Mouse (Mus musculus) cerebellum, postnatal 4 days (tissue): ENCODE measurements around the gene Rab5c.

Experiments used
- DNase-seq, 2 experiments: peaks; one replicate each; pipeline ENCODE4 v3.0.0; 2022; ENCODE audit warnings: low spot score in 2 of 2, mixed read lengths in 1 of 2

Gene Rab5c

DNA sequence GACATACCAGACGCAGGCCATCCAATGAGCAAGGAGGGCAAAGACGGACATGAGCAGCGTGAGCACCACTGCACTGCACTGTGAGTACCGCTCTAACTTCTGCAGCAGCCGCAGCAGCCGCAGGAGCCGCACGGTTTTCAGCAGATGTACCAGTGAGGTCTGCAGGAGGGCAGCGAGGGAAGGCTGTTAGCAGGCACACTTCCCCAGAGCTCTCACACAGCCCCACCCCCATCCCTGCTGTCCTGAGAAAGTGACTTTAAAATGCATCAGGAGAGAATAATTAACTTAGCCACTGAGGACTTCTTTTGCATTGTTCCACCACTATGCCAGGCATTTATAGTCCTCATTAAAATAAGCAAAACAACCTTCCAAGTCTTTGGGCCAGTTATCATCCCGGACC is 14.3 kb upstream of the Rab5c start:
- DNase-seq = no peak

DNA sequence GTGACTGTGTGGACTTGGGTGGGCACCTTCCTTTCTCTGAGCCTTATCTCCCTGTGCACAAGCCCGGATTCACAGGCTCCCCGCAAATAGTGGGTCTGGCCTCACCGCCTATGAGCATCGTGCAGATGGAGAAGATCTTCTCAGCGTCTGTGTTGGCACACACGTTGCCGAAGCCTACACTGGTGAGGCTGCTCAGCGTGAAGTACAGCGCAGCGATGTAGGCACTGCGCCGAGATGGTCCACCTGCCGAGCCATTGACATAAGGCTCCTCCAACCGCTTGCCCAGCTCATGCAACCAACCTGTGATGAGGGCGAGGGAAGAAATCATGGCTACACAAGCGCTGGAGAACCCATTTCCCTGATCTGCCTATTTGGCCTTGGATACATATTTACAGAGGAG is 12.1 kb upstream of the Rab5c start:
- DNase-seq = no peak

DNA sequence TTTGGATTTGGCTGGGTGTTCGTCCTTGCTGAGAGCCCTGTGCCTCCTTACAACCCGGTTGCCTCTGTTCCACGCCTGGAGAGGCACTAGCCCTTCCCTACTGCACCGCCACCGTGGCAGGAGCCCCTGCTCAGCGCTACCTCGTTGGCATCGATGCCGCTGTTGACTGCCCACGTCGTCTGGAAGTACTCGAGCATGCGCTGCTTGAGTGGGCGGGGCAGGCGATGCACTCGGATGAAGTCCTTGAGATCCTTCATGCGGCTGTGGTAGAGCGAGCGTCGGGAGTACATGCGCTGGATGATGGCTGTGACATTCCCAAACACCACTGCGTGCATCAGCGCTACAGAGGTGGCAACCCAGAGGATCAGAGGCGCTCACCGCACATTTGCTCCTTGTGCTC is 11.5 kb upstream of the Rab5c start:
- no peak for DNase-seq

DNA sequence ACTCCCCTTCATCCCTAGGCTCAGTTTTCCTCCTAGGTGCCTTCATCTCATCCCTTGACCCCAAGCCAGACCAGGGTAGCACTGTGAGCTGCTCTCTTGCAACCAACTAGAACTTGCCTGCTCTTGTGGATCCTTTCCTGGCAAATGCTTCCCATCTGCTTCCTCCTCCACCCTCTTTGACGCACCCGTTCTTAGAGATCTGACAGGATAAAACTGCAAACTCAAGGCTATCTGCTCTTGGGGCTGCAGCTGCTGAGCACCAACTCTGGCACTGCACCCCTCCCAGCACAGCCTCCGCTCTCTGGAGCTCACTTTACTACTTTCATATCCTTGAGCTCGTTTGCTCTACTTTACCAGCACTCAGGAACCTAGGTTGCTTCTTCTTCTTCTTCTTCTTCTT is 10.6 kb upstream of the Rab5c start:
- DNase-seq = no peak

DNA sequence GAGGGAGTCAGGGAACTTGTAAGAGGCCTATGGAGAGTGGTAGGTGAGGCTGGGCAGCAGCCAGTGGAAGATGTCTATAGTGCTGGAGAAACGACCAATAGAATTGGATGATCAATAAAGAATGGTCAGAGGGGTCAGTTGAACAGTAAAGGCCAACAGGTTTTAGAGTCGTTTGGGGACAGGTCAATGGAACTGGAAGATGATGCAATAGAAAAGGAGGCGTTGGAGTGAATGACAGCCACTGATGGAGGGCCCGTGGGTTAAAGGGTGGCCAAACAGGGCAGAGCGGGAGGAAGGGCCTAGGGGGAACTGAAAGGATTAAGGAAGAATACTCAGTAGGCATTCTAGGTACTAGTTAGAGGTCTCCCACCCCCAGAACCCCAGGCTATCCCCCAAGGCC is 9.1 kb upstream of the Rab5c start:
- no peak for DNase-seq

DNA sequence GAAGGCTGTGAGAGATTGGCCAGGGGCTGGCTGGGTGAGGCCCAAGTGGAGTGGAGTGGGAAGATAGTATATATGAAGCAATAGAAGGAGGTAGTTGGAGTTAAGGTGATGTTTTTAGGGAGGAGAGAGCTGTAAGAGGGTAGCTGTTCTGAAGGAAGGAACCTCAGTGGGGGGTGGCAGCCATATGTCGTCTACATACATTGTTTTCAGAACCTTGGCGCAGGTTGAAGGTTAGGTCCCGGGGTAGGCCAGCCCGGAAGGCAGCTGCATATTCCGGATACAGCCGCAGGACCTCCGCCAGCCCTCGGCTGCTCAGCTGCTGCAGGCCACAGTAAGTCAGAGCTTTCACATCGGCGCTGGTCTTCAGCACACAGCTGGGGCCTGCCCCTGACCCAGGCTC is 8.5 kb upstream of the Rab5c start:
- no peak for DNase-seq

DNA sequence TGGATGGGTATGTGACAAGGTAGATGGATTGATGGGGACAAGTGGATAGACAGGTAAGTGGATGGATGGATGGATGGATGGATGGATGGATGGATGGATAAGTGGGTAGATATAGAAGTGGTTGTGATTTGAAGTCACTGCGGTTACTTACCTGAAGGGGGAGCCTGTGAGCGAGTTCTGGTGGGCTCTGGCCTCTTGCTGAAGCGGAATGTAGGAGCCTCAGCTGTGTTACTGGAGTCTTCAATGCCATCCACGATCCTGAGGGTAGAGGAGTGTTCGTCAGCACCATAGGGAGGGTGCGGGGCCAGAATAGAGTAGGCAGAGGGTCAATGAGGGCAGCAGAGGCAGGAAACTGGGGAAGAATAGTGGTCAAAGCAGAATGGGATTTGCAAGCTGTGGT is 7.1 kb upstream of the Rab5c start:
- DNase-seq = peak in 1 of 2 experiments; percentile 63

DNA sequence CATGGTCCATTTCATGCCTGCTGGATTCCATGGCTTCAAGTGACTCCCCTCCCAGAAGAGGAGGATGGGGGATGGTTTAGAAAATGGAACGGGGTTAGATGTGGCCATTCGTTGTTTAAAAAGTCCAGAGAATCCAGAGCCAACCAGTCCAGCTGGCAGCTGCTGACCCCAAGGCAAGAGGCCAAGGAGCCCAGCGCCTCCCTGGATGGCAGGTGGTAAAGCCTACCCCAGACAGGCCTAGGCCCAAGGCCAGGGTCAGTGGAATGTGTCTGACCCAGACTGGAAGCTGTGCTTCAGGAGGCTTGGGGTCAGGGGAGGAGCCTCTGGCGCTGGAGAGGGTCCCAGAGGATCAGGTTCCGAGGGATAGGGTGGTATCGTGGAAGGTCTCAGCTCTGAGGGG is 3.3 kb upstream of the Rab5c start:
- DNase-seq = no peak

DNA sequence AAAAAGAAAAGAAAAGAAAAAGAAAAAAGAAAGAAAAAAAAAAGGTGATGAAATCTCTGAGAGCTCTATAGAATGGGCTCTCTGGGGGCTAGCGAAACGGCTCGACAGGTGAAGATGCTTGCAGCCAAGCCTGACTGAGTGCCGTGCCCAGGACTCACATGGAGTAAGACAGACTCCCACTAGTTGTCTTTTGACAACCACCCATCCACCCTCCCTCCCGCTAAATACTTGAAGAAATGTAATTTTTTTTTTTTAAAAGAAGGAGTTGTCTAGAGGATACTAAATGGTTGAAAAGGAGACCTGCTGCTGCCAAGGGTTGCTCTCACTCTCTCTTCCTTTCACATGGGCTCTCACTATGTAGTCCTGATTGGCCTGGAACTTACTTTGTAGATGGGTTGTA is 734 bp upstream of the Rab5c start:
- DNase-seq = no peak

DNA sequence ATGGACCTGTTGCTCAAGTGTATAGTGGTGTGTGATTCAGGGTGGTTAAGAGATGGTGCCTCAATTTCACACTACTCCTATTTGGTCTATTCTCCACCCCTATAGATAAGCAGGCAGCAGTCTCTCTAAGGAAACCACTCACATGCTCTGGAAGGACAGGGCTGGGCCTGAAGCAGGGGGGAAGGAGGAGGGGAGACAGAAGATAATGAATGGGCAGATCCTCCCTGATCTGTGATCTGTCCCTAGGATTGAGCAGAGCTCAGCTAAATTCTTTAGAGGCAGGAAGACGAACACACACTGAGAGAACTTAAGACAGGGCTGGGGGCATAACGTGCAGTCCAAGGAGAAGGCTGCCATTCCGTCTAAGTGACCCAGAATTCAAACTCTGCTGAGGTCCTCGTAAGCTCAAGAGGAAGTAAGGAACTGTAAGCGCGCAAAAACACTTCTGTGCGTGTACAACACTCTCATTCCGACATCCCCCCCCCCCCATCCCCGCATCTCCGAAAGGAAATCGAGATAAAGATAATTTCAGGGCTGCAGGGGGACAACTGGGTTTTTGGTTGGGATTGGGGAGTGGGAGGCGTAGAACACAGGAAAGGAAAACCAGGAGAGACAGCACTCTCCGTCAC is 796 bp downstream of the Rab5c start:
- no peak for DNase-seq

DNA sequence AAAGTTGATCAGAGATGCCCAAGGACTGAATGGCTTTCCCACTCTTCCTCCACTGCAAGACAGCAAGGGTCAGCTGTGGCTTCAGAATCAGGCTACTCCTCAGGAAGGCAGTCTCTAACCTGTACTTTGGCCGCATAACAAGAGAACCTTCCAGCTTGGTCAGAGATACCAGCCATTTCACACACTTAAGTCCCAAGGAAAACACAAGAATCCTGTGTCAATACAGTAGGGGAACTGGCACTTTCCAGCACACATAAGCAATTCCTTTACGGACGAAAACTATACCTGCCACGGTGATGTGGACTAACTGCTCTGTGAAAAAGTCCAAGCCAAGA is 1.3 kb downstream of the Rab5c start:
- no peak for DNase-seq

DNA sequence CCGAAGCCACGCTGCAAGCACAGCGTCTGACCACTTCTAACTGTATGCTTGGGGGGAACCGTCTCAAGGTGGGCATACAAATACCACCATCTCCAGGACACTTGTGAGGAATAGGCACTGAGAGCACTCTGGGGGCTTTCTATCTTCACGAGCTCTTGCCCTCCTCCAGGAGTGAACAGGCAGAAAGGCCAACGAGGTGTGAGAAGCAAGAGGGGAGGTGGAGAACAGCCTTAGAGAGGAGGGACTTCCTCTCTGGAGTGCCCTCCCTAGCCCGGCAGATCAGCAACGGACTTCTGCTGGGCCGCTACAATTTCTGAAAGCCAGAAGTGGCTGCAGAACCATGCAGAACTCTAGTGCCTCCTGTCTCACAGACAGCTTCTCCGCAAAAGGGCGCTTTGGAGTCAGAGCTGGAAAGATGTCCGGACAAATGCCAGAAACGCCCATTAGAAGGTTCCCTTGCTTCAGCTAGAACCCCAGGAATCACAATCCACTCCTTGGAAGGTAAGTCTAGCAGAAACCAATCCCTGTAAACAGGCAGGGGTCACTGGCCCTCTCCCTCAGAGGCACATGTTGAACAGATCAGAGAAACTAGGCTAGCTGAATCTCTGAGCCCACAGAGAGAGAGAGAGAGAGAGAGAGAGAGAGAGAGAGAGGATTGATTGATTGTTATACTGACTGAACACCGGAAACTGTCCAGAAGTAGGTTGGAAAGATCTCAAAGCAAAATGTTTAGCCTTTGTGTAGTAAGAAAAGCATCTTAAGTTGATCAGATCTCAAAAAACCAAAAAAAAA is 1.9 kb downstream of the Rab5c start:
- no peak for DNase-seq

DNA sequence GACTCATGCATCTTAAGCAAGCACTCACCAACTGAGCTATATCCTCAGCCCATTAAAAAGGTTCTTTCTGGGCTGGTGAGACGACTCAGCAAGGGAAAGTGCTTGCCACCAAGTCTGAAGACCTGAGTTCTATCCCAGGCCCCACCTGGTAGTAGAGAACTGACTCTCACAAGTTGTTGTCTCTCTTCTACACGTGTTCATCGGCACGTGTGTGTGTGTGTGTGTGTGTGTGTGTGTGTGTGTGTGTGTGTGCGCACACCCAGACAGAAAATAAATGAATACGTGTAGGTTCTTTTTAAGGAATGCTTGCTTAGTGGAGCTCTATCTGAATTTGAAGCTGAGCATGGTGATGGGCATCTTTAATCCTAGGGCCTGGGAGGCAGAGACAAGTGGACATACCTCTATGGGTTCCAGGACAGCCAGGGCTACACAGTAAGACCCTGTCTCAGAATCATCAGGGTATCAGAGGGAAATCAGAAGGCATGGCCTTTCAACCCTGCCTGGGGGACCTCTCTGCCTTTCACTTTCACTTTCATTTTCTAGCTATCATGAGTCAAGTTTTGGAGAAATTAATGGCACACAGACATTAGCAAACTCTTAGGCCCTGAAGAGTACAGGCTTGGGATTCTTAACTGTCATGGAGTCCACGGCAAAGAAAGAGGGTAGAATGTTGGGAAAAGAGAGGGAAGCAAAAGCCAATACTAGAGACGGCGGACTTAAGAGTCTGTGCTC is 2.7 kb downstream of the Rab5c start:
- no peak for DNase-seq

DNA sequence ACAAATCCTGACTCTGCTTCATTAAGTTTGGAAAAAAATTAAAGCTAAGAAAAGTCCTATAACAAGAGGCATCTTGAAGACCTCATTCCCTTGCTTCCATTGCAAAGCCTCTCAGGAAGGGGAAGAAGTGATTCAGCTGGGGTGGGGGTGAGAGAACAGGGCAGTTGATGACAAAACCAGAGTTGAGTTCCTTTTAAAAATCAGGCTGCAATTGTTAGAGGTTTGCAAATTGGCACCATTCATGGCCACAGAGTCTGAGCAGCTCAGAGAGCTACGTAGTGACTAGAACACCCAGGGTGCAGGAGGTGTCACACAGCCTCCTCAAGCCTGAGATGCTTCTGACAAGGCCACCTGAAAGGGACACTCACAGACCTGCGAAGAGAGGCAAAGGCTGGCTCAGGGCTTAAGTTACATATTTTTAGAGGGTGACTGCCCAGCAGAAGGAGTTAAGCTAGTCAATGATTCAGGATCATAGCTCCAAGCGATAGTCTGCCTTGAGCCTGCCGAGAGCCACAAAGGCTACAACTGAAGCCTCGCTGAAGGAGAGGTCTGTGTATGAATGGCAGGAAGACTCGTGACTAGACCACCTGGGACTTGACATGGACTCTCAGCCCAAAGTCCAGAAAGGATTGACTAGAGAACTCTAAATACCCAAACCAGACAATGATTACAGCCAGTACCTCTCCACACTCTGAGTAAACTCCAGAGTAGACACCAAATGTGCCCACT is 7.4 kb downstream of the Rab5c start:
- no peak for DNase-seq

DNA sequence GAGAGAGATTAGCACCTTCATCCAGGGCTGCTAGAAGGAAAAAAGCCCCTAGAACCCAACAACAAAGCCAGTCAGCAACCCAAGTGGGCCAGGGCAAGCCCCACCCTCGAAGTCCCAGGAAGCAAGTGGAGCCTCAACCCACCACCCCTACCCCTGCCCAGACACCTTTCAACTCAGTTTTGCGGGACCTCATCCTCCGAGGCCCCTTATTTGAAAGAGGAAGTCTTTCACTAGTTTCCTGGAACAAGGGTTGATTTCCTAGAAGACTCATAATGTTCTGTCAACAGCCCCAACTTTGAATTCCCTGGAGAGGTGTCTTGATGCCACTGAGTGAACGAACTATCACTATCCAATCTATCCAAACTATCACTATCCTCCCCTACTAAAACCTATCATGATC is 8.0 kb downstream of the Rab5c start:
- no peak for DNase-seq

DNA sequence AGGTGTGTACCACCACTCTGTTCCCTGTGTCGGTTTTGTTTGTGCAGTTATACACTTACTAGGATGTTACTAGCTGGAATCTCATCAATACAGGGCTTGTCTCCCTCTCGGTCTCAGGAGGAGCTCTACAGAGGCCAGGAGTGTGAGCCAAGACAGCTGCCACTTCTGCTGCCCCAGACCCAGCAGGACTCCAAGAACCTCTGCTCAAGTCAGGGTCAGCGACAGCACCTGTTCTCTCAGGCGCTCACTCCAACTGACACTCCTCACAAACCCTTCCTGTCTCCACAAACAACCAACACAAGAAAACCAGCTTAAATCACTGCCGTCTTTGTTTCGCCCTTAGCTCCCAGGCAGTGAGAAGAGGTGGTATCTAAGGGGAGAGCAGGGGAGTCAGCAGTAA is 9.4 kb downstream of the Rab5c start:
- DNase-seq = no peak

DNA sequence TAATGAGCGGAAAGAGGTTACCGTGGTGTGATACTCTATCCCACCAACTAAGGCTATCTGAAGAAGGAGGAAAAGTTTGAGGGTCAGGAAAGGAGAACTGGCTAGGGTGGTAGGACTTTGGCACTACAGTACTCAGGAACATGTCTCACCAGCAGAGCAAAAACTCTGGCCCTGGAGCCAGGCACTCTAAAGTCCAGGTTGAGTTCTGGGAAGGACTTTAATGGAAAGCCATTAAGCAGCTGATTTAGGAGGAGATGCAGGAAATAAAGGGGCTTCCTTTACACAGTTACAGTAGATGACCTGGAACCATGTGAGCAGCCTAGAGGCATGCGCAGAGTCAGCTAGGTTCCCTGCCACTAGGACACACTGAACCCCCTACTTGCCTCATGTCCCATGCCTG is 10.8 kb downstream of the Rab5c start:
- DNase-seq = no peak

DNA sequence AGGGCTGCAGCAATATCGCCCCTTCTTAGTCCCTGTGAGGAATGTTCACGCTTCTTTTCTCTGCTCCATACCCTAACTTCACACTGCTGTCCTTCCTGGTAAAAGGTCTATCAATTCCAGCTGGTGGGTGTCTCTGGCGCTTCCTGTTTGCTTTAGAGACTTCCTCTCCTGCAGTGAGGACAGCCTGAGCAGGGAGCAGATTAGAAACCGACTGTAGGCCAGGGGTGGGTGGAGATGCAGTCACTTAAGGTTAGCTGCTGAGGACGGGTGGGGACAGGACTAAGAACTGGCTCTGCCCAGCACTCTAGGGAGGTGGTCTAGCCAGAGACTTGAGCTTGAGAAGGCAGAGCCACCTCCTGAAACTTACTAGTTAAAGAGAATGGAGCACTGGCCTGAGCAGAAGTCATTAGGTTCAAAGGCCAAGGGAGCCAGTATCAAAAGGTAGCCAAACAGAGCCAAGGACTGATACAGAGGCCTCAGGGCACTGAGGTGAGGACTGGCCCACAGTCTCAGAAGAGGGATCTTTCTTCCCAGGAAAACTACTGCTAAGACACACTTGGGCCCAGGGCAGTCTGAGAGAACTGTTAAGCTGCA is 13.0 kb downstream of the Rab5c start:
- no peak for DNase-seq

DNA sequence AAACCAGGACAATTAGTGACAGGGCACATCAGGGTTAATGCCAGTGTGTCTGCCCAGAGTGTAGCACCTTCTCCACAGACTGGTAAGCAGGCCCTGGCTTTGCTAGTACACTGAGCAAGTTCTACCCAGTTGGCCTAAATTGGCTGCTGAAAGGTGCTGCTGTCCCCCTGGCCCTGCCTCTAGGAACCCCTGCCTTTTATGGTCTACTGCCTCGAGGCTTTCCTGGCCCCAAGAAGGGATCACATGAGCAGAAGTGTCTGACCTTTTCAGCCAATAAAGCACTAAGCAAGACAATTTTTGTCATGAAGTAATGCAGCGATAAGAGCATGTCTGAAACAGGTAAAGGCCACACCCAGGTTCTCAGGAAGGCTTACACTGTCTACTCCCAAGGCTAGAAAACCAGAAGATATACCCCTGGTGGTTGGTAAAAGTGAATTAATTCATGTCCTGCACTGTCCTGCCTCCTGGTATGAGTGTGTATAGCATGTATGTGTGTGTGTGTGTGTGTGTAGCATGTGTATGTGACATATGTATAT is 15.5 kb downstream of the Rab5c start:
- DNase-seq = no peak

DNA sequence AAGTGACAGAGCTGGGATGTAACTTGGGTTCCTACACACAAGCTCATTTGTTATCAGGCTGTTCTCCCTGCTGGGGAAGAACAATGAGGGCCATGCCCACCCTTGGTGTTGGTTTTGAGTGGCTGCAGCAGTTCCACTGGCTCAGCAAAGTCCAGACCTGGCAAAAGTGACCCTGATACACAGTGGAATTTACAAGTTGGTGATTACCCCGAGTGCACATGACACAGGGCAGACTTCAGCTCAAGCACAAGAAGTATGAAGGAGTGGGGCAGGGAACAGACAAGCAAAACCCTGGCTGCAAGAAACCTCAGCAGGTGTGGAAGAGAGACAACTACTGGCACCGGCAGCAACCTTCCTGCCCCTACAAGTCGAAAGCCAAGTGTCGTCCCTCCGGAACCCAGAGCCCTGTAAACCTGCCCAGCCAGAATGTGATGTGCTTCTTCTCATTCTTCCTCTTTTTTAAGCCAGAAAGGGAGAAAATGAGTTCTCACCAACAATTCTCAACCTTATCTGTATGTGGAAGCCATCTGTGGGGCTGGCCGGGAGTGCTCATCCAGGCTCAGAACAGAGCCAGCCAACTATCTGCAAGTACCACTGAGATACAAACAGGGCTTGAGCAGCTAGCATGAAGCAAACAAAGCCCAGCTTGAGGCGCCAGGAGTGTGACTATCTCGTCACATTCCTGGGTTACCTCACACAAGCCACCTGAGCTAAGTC is 16.1 kb downstream of the Rab5c start:
- no peak for DNase-seq

DNA sequence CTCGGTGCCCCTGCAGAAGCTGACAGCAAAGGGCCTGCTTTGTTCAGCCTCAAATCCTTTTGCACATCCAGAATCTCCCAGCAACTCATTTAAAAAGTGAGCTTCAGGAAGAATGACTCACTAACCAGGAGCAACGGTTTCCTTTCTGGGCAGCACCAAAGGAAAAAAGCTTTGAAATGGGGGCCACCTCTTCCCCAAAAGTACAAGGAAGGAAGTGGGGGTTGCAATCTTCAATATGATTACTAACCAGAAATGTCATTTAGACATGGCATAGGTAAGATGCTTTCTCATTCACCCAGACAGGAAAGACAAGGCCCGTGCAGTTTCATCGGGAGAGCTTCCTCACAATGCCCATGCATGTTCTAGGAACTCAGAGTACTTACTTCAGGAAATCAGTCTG is 16.8 kb downstream of the Rab5c start:
- no peak for DNase-seq
